Mouse (Mus musculus): ENCODE results near the gene Cib2.

Cib2 gene

DNA sequence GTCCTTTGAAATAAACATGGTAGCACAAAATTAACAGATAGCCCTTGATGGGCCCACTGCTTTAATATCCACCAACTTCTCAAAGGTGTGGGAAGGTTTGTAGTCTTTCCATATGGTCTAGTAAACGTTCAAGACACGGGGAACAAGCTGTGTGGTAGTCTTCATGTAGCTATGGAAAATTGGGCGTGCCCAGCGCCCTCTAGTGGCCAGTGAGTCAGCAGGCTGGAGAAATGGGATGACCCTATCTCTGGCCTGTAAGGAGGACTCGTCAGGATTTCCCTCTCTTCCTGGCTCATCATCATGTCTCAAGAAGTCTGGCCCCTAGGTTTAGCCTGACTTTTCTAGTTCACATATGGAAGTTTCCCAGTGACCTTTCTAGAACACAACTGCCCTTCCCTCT, 12.5 kb downstream of the Cib2 start:
- DNase-seq (ENCODE audit: extremely low read depth, insufficient read length, low spot score): no peak

DNA sequence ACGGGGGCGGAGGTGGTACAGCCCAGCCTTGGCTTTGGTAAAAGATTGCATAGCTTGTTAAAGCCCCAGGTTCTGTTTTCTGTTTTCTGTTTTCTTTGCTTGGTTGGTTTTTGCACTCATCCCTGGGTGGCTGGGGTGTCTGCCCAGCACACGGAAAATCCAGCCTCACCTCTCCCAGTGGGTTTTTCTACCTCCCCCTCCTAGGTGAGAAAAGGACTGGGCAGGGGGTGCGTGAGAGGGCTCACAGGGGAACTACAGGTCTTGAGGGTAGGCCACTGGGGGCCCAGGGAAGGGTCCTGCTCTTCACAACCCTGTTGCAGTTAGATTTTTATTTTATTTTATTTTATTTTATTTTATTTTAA, 15.1 kb downstream of the Cib2 start:
- DNase-seq (ENCODE audit: extremely low read depth, insufficient read length, low spot score): no peak

DNA sequence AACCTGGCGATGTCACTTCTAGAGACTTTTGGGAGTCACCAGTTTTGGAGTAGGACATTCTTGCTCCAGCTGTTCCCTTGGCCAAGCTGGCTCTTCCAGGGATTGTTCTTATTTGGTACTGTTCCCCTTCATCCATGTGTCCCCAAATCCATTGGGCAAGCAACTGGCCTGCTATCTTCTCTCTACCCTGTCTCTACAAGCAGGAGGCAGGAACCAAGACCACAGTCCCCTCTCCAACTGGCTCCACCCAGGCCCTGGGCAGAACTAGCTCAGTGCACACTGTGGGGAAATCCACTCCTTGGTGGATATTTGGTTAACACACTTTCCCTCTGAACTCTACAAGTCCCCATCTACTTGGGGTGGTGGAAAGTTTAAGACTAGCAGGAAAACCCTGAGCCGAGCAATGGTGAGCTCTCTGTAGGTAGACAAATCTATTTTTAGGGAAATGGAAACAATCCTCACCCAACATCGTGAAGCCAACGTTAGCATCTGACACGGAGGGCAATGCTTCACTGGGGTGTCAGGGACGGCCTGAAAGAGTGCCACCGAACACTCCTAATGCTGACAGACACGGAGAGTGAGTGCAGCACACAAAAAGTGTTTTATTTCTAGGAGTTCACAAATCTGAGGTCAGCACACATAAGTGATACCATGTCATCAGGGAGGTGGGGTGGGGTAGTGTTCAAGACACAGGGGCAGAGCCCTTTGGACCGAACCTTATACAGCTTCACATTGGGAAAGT, 15.6 kb downstream of the Cib2 start:
- DNase-seq (ENCODE audit: extremely low read depth, insufficient read length, low spot score): no peak

DNA sequence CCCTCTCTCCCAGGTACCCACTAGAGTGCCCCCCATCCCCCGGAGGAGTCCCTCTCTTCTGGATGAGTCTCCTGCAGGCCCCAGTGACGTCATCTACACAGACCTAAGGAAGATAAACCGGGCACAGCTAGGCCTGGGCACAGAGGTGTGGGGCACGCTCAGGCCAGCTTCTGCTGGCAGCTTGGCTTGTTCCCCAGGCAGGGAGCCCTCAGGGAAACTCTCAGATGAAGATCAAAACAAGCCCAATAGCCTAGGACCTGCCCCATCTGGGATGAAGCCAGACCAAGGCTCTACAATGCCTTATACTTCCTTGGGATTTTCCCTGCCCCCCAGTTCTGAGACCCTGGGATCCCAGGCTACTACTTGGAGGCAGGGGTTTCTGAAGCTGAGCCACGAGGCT, 19.2 kb downstream of the Cib2 start:
- DNase-seq (ENCODE audit: extremely low read depth, insufficient read length, low spot score): no peak

DNA sequence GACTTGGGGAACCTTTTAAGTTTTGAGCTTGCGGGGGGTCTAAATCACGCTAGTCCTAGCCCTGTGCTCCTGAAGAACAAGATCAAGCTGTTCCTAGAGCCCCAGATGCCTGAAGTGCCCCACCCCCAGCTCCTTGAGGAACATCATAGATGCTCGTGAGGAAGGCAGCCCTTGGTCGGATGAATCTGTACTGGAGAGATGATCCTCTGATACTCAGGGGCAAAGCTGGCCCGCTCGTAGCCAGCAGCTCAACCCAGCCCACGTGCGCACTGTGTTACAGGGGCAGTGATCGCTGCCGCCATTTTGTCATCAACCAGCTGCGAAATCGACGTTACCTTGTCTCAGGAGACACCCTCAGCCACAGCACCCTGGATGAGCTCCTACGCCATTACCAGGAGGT, 21.3 kb downstream of the Cib2 start, which contains the start of gene Sh2d7:
TSS of gene Sh2d7 (plus strand) at position 301 of the 400 bp plus-strand sequence.
- no peak for DNase-seq (ENCODE audit: extremely low read depth, insufficient read length, low spot score)

GRCm38 (mm10) chr9:54538244-54538643, 21.8 kb downstream of the Cib2 start:
- no peak for DNase-seq (ENCODE audit: extremely low read depth, insufficient read length, low spot score)

GRCm38 (mm10) chr9:54537480-54537879, 22.5 kb downstream of the Cib2 start:
- no peak for DNase-seq (ENCODE audit: extremely low read depth, insufficient read length, low spot score)

GRCm38 (mm10) chr9:54537030-54537429, 23.0 kb downstream of the Cib2 start:
- no peak for DNase-seq (ENCODE audit: extremely low read depth, insufficient read length, low spot score)

GRCm38 (mm10) chr9:54536236-54536635, 23.8 kb downstream of the Cib2 start:
- DNase-seq (ENCODE audit: extremely low read depth, insufficient read length, low spot score): no peak

DNA sequence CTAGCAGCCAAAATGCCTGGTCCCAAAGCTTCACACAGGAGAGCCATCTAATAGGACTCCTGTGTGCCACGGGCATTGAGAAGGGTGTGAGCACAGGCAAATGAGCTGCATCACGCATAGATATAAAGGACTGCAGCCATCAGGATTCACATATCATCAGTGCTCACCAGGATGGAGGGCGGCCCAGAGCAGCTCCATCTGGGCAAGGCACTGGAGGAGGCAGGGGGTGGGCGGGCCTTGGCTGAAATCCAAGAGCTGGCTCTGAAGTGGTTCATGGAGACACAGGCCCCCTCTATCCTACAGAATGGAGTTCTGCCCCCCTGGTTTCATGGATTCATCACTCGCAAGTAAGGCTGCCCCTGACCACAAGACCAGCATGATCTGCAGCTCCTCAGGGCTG, 26.0 kb downstream of the Cib2 start:
- no peak for DNase-seq (ENCODE audit: extremely low read depth, insufficient read length, low spot score)

GRCm38 (mm10) chr9:54532926-54533325, 27.1 kb downstream of the Cib2 start:
- DNase-seq (ENCODE audit: extremely low read depth, insufficient read length, low spot score): no peak

- DNase-seq (ENCODE audit: extremely low read depth, insufficient read length, low spot score): no peak
Measured at GRCm38 (mm10) chr9:54531421-54531820, 28.6 kb downstream of the Cib2 start.

DNA sequence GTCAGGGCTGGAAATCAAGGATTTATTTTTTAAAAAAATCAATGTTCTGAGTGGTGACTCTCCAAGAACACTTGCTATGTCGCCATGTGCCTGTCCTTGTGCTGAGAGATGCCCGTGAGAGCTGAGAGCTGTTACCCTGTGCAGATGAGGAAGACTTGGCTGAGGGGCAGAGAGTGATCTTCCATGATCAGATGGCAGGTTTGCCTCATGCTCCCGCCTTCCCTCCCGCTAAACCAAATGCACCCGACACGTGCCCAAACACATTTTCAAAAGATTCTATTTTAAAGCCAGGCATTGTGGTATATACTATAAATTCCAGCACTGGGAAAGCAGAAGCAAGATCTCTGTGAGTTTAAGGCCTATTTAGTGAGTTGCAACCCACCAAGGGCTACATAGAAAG, 29.2 kb downstream of the Cib2 start:
- no peak for DNase-seq (ENCODE audit: extremely low read depth, insufficient read length, low spot score)

DNA sequence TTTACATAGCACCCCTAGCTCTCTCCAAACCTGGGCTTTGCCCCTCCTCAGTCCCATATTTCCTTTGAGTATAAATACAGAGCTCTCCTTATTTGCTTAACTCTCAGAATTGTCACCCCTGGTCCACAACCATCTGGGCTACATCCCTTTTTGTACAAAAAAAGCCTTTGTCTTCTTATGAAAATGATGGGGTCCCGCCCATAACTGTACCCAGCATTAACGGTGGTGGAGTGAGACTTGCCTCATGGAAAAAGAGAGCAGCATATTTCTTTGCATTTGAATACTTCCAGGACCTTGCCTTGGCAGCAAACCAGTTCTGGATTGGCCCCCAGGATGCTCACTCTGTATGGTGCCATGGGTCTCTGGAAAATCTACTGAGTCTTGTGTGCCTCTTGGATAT, 30.1 kb downstream of the Cib2 start:
- no peak for DNase-seq (ENCODE audit: extremely low read depth, insufficient read length, low spot score)

- no peak for DNase-seq (ENCODE audit: extremely low read depth, insufficient read length, low spot score)
Measured at GRCm38 (mm10) chr9:54527694-54528093, 32.3 kb downstream of the Cib2 start.

DNA sequence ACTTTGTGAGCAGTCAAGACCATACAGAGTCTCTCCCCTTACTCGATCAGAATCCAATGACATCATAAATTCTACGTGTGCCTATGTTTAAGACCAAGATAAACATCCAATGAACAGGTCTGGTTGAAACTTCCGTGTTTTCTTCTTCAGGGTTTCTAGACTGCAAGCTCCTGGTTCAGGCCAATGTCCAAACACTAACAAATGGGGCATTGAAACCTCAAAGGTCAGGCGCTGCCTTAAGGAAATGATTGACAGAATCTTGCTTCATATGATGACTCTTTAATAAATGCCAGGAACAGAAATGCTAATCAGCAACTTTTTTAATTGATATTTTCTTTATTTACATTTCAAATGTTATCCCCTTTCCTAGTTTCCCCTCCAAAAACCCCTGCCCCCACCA, 39.7 kb downstream of the Cib2 start:
- no peak for DNase-seq (ENCODE audit: extremely low read depth, insufficient read length, low spot score)

- DNase-seq (ENCODE audit: extremely low read depth, insufficient read length, low spot score): no peak
Measured at GRCm38 (mm10) chr9:54518921-54519320, 41.1 kb downstream of the Cib2 start.

DNA sequence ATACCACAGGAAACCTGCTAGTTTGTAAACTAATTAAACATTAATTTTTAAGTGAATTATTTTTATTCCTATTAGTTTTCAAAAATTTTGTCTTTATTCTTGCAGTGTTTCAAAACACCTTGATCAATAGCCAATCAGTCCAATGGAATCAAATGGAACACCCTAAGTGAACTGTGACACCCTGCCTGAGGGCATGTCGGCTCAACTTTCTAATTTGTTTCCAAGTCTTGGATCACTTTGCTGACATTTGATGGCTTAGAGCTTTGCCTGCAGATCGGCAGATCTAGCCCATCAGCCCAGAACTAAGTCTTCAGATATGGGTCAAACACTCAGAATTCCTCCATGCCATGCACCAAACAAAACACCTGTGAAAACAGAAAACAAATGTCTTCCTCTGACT, 44.0 kb downstream of the Cib2 start:
- no peak for DNase-seq (ENCODE audit: extremely low read depth, insufficient read length, low spot score)

DNA sequence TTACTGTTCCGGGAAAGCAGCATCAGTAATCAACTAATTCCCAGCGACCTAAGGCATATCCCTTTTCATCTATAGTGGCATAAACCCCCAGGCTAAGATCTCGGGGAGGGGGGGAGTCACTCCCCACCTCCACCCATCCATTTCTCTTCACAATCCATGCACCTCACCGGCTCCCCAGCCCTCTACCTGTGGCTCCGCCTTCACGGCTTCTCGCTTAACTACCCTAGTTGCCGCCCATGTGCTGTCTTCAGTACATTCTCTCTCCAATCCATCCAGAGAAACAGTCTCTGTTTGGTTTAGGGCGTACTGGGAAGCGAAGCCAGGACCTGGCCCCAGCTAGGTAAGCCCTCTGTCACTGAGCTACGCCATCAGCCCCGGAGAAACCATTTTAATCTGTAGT, 57.1 kb downstream of the Cib2 start:
- DNase-seq (ENCODE audit: extremely low read depth, insufficient read length, low spot score): no peak

- no peak for DNase-seq (ENCODE audit: extremely low read depth, insufficient read length, low spot score)
Measured at GRCm38 (mm10) chr9:54502111-54502495, 57.9 kb downstream of the Cib2 start.

DNA sequence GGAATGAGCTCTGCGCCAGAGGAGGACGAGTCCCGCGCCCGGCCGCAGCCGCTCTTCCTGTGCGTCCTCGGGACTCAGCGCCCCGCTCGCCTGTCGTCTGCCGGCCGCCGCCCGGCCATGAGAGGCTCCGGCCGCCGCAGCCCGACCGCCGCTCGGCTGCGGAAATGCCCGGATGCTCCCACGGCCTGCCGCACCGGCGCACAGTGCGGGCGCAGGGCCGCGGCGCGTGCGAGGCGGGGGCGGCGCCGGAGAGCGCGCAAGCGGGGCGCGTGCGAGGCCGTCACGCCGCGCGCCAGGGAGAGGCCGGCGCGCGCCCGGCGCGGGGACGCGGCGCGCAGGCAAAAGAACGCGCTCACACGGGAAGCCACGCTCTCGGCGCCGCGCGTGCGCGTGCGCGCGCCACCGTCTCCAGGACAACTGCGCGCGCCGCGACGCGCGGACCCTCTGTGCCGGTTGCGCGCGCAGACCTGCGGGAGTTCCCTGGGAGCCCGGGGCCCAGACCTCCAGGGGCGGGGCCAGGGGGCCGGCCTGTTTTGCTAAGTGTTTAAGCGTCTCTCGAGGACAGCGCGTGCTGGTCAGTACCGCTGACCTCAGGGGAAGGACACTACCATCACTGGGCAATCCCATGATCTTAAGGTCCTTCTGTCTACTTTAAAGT, 58.4 kb downstream of the Cib2 start, which contains the start of gene Dmxl2:
TSS of gene Dmxl2 (minus strand) at position 174 of the 658 bp plus-strand sequence.
- peak; percentile 88 for DNase-seq (ENCODE audit: extremely low read depth, insufficient read length, low spot score)

DNA sequence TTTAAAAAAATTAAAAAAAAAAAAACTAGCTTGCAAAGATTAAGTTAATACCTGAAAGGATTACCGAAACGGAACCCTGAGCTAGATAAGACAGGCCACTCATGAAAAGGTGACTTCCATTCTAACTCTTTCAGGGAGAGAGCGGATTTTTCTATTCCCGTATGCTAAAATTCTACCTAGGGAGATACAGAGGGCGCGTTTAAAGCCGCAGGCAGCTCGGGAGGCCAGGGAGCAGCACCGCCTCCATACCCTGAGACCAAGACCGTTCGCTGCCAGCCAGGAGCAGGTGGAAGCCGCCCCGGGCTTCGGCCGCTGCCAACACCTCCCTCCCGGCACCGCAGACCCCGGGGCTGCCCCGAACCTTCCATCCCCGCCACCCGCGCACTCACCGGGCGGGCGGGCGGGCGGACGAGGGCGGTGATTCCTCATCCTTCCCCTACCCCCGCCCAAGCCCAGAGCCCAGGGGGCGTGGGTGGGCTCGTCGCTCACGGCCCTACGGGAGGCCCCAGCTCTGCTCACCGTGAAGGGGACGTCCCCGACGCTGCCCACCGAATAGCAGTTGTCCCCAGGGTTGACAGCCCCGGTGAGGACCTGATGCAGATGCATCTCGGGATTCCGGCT, 59.1 kb downstream of the Cib2 start:
- no peak for DNase-seq (ENCODE audit: extremely low read depth, insufficient read length, low spot score)
